Mouse (Mus musculus): ENCODE results near the gene Aqp9. TPM values are rescaled to one million over a fixed set of nuclear protein-coding genes. Genes with fewer than 3 reads are reported as not detected.

The Aqp9 gene
- total and polyA plus RNA-seq, 3 experiments, result 64.8 to 76.1 TPM; not detected in 1

- no peaks in the 10 kb centered on the region for H3K9me3 ChIP-seq (replicated peaks; ENCODE audit: insufficient read depth, low read length)
- no peak for DNase-seq (ENCODE audit: low read depth, low spot score)
- no peak overlapping the region for H3K27ac ChIP-seq (ENCODE audit: control insufficient read depth, low read depth, low read length)
- H3K27me3 ChIP-seq (ENCODE audit: control insufficient read depth in 1 of 2, insufficient read depth in 2 of 2, low read length in 2 of 2), result no peaks in the 10 kb centered on the region
- no peak overlapping the region for H3K4me3 ChIP-seq (ENCODE audit: control insufficient read depth in 1 of 2, insufficient read depth in 1 of 2, low read depth in 2 of 2, low read length in 2 of 2)
- H3K36me3 ChIP-seq (ENCODE audit: control insufficient read depth in 1 of 2, insufficient read depth in 2 of 2, low read length in 2 of 2), result peaks cover 0 to 20% of the 10 kb centered on the region in 2 experiments; a peak in 2 of 4 replicates
- peaks cover 3% of the 10 kb centered on the region; the same call in 1 of the 2 replicates for H3K79me2 ChIP-seq (ENCODE audit: control insufficient read depth, insufficient read depth, low read length, poor library complexity)
- no peak overlapping the region for H3K9ac ChIP-seq (ENCODE audit: control insufficient read depth, low read depth, low read length, poor library complexity, severe bottlenecking)
- no peak for TF ChIP-seq MYB (IDR thresholded peaks at IDR 0.05; ENCODE audit: low read depth, low read length)
- TF ChIP-seq HCFC1 (IDR thresholded peaks at IDR 0.05; ENCODE audit: low read depth, low read length), result no peak
- TF ChIP-seq NELFE (IDR thresholded peaks at IDR 0.05; ENCODE audit: low read depth, low read length), result no peak
- H3K4me1 ChIP-seq (ENCODE audit: control insufficient read depth in 1 of 2, insufficient read depth in 2 of 2, low read length in 2 of 2), result no peaks in the 10 kb centered on the region
These were observed 31.1 kb downstream of the Aqp9 start for GRCm38 (mm10) chr9:71137267-71137945.

GRCm38 (mm10) chr9:71135073-71135472, 33.4 kb downstream of the Aqp9 start:
- no peak overlapping the region for H3K4me3 ChIP-seq (ENCODE audit: control insufficient read depth in 1 of 2, insufficient read depth in 1 of 2, low read depth in 2 of 2, low read length in 2 of 2)
- DNase-seq (ENCODE audit: low read depth, low spot score), result no peak
- no peaks in the 10 kb centered on the region for H3K9me3 ChIP-seq (replicated peaks; ENCODE audit: insufficient read depth, low read length)
- no peaks in the 10 kb centered on the region for H3K4me1 ChIP-seq (ENCODE audit: control insufficient read depth in 1 of 2, insufficient read depth in 2 of 2, low read length in 2 of 2)
- TF ChIP-seq E2F4 (IDR thresholded peaks at IDR 0.05; ENCODE audit: borderline replicate concordance, low read depth, low read length) (no peak), POLR2AphosphoS2 (IDR thresholded peaks at IDR 0.05; ENCODE audit: low read length) (no peak), USF1 (IDR thresholded peaks at IDR 0.05; ENCODE audit: low read depth, low read length) (no peak), MYC (IDR thresholded peaks at IDR 0.05; ENCODE audit: low read depth, low read length) (no peak), MAFK (IDR thresholded peaks at IDR 0.05; ENCODE audit: borderline replicate concordance, low read depth, low read length) (no peak), RCOR1 (IDR thresholded peaks at IDR 0.05; ENCODE audit: low read depth, low read length) (no peak), MYB (IDR thresholded peaks at IDR 0.05; ENCODE audit: low read depth, low read length) (no peak), JUND (IDR thresholded peaks at IDR 0.05; ENCODE audit: low read depth, low read length) (no peak), HCFC1 (IDR thresholded peaks at IDR 0.05; ENCODE audit: low read depth, low read length) (no peak)
- H3K9ac ChIP-seq (ENCODE audit: control insufficient read depth, low read depth, low read length, poor library complexity, severe bottlenecking), result no peak overlapping the region
- H3K79me2 ChIP-seq (ENCODE audit: control insufficient read depth, insufficient read depth, low read length, poor library complexity), result 0 out of 2 replicates have a peak, but pooled peaks cover 1% of the 10 kb centered on the region
- peaks cover 0 to 20% of the 10 kb centered on the region in 2 experiments; a peak in 2 of 4 replicates for H3K36me3 ChIP-seq (ENCODE audit: control insufficient read depth in 1 of 2, insufficient read depth in 2 of 2, low read length in 2 of 2)
- H3K27ac ChIP-seq (ENCODE audit: control insufficient read depth, low read depth, low read length), result no peak overlapping the region
- no peaks in the 10 kb centered on the region for H3K27me3 ChIP-seq (ENCODE audit: control insufficient read depth in 1 of 2, insufficient read depth in 2 of 2, low read length in 2 of 2)

- H3K9me3 ChIP-seq (replicated peaks; ENCODE audit: insufficient read depth, low read length), result no peaks in the 10 kb centered on the region
- TF ChIP-seq GABPA (IDR thresholded peaks at IDR 0.05; ENCODE audit: low read depth, low read length) (no peak), KAT2A (conservative IDR thresholded peaks at IDR 0.05; ENCODE audit: low read depth, low read length) (no peak), CHD1 (IDR thresholded peaks at IDR 0.05; ENCODE audit: low read depth, low read length) (no peak), POLR2AphosphoS5 (IDR thresholded peaks at IDR 0.05; ENCODE audit: borderline replicate concordance, low read depth, low read length) (no peak), ZC3H11A (IDR thresholded peaks at IDR 0.05; ENCODE audit: low read depth, low read length) (no peak), BHLHE40 (IDR thresholded peaks at IDR 0.05; ENCODE audit: borderline replicate concordance, low read depth, low read length) (no peak), ZKSCAN1 (IDR thresholded peaks at IDR 0.05; ENCODE audit: low read depth, low read length) (no peak), JUND (IDR thresholded peaks at IDR 0.05; ENCODE audit: low read depth, low read length) (no peak), EP300 (IDR thresholded peaks at IDR 0.05; ENCODE audit: low read depth in 1 of 2, low read length in 2 of 2) (no peak), TAL1 (IDR thresholded peaks at IDR 0.05; ENCODE audit: low read length) (no peak), CHD2 (IDR thresholded peaks at IDR 0.05; ENCODE audit: low read length) (no peak), HCFC1 (IDR thresholded peaks at IDR 0.05; ENCODE audit: low read depth, low read length) (no peak), ELF1 (IDR thresholded peaks at IDR 0.05; ENCODE audit: low read depth, low read length) (no peak), MAZ (IDR thresholded peaks at IDR 0.05; ENCODE audit: low read depth, low read length) (no peak), ZNF384 (IDR thresholded peaks at IDR 0.05; ENCODE audit: low read depth, low read length) (no peak)
- no peak for DNase-seq (ENCODE audit: low read depth, low spot score)
- no peak overlapping the region for H3K4me3 ChIP-seq (ENCODE audit: control insufficient read depth in 1 of 2, insufficient read depth in 1 of 2, low read depth in 2 of 2, low read length in 2 of 2)
- H3K9ac ChIP-seq (ENCODE audit: control insufficient read depth, low read depth, low read length, poor library complexity, severe bottlenecking), result no peak overlapping the region
- H3K27me3 ChIP-seq (ENCODE audit: control insufficient read depth in 1 of 2, insufficient read depth in 2 of 2, low read length in 2 of 2), result no peaks in the 10 kb centered on the region
- peaks cover 0 to 25% of the 10 kb centered on the region in 2 experiments; a peak in 2 of 4 replicates for H3K36me3 ChIP-seq (ENCODE audit: control insufficient read depth in 1 of 2, insufficient read depth in 2 of 2, low read length in 2 of 2)
- H3K4me1 ChIP-seq (ENCODE audit: control insufficient read depth in 1 of 2, insufficient read depth in 2 of 2, low read length in 2 of 2), result no peaks in the 10 kb centered on the region
- H3K79me2 ChIP-seq (ENCODE audit: control insufficient read depth, insufficient read depth, low read length, poor library complexity), result no peaks in the 10 kb centered on the region
- no peak overlapping the region for H3K27ac ChIP-seq (ENCODE audit: control insufficient read depth, low read depth, low read length)
These were observed 35.3 kb downstream of the Aqp9 start for GRCm38 (mm10) chr9:71133190-71133589.

Measured in MEL (cell line).